15 mouse cellular contexts compared by ENCODE assay signal in the genomic region with DNA sequence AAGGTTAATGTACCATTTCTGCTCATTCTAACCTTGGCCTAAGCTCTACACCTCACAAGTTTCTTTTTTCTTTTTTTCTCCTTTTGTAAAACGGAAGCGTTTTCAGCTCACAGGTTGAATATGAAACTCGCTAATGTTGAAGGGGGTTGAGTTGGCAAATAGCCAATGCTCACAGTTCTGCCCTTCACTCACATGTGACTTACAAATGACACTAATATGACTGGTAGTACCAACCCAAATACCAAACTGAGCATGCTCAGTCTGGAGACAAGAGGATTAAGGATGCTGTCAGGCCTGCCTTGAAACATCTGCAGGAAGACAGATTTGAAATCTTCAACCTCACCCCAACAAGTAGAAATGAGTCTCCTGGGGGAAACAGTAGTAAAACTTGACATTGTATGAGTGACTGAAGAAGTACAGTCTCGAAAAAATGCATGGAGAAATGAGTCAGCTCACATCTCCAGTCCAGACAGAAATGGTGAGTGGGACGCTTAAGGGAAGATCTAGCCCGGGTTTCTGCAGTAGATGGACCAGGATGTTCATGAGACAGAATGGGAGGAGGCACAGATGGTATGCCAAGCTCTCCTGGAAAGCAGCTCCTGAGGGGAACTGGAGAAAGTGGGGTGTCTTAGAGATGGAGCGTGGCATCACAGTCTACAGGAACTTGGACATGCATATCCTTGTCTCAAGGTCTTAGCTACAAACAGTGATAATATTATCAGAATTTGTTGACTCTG.
DNase-seq lines count a peak whose midpoint lies in the region; ATAC-seq and TF ChIP-seq lines count a peak whose summit lies in the region.
"Had no signal": no experiment of that assay in that cellular context is flagged by ENCODE, and none has a peak within 500 bp of the region (broad histone marks: within the 10 kb centered on the region; RNA-seq: fewer than 3 reads in every experiment).

No protein-coding gene starts in this region.

- no peaks in the 10 kb centered on the region for H3K9me3 ChIP-seq in intestine, embryonic 15.5 days
- no peaks in the 10 kb centered on the region for H3K9me3 ChIP-seq in hindbrain, embryonic 13.5 days
- H3K9me3 ChIP-seq: embryonic facial prominence, embryonic 15.5 days; limb, embryonic 15.5 days had no signal

- WGBS in intestine, embryonic 15.5 days = 60% methylated on average over 7 of the region's 7 CpGs
- WGBS in small intestine, adult 2 months = 22% methylated on average over 7 of the region's 7 CpGs
- WGBS in hindbrain, embryonic 13.5 days = 83% methylated on average over 7 of the region's 7 CpGs

- peaks cover 32% of the 10 kb centered on the region for H3K4me1 ChIP-seq in intestine, embryonic 15.5 days (replicated peaks)
- H3K4me1 ChIP-seq in small intestine, adult 2 months (ENCODE audit: control insufficient read depth, insufficient read depth, insufficient read length, low read length) = peaks cover 47% of the 10 kb centered on the region
- peaks cover 22% of the 10 kb centered on the region for H3K4me1 ChIP-seq in hindbrain, embryonic 13.5 days (replicated peaks)

- H3K27ac ChIP-seq in intestine, embryonic 15.5 days = peak overlapping the region; percentile 55
- peak overlapping the region; percentile 66 for H3K27ac ChIP-seq in small intestine, adult 2 months (ENCODE audit: insufficient read depth, low read depth, low read length)
- no peak overlapping the region for H3K27ac ChIP-seq in hindbrain, embryonic 13.5 days
- H3K27ac ChIP-seq: hindbrain, embryonic 14.5 days; left cerebral cortex, adult 2 months; limb, embryonic 15.5 days had no signal

- no peak for ATAC-seq in intestine, embryonic 15.5 days
- no peak for ATAC-seq in hindbrain, embryonic 13.5 days (ENCODE audit: low FRiP score)

- H3K4me3 ChIP-seq in intestine, embryonic 15.5 days (replicated peaks) = no peak overlapping the region
- H3K4me3 ChIP-seq in small intestine, adult 2 months (ENCODE audit: low read depth, low read length) = no peak overlapping the region
- H3K4me3 ChIP-seq in hindbrain, embryonic 13.5 days = no peak overlapping the region
- H3K4me3 ChIP-seq: embryonic facial prominence, embryonic 15.5 days; left cerebral cortex, adult 2 months; limb, embryonic 15.5 days had no signal

- H3K36me3 ChIP-seq in intestine, embryonic 15.5 days = no peaks in the 10 kb centered on the region
- no peaks in the 10 kb centered on the region for H3K36me3 ChIP-seq in small intestine, adult 2 months (ENCODE audit: control insufficient read depth, insufficient read depth, low read length)
- no peaks in the 10 kb centered on the region for H3K36me3 ChIP-seq in hindbrain, embryonic 13.5 days
- H3K36me3 ChIP-seq: embryonic facial prominence, embryonic 15.5 days; limb, embryonic 15.5 days had no signal

- H3K4me2 ChIP-seq in intestine, embryonic 15.5 days (replicated peaks) = peak overlapping the region; percentile 0; the same call in 1 of the 2 replicates
- no peak overlapping the region for H3K4me2 ChIP-seq in hindbrain, embryonic 13.5 days
- H3K4me2 ChIP-seq: embryonic facial prominence, embryonic 15.5 days; hindbrain, embryonic 14.5 days; limb, embryonic 15.5 days had no signal

- no peaks in the 10 kb centered on the region for H3K27me3 ChIP-seq in intestine, embryonic 15.5 days (replicated peaks)
- no peaks in the 10 kb centered on the region for H3K27me3 ChIP-seq in small intestine, adult 2 months (ENCODE audit: control insufficient read depth, insufficient read depth, low read length)
- H3K27me3 ChIP-seq in hindbrain, embryonic 13.5 days = peaks cover 14% of the 10 kb centered on the region
- H3K27me3 ChIP-seq: embryonic facial prominence, embryonic 15.5 days; limb, embryonic 15.5 days had no signal

- no peak overlapping the region for H3K9ac ChIP-seq in intestine, embryonic 15.5 days
- H3K9ac ChIP-seq in hindbrain, embryonic 13.5 days = no peak overlapping the region
- H3K9ac ChIP-seq: embryonic facial prominence, embryonic 15.5 days; forebrain, postnatal 0 days; hindbrain, embryonic 14.5 days; limb, embryonic 15.5 days had no signal

- intact Hi-C loops in left cerebral cortex, postnatal 36 days (cut with DNase I) = loop anchor here (2.0 to 5.0 kb wide), 2 partner anchors 123 to 178 kb away; no protein-coding TSS in a partner anchor
- intact Hi-C loops in left cerebral cortex, postnatal 4 days (cut with DNase I) = no loop called here

- TF ChIP-seq POLR2A in small intestine, adult 2 months (IDR thresholded peaks at IDR 0.05; ENCODE audit: low read depth, low read length) = no peak

- TF ChIP-seq CTCF in small intestine, adult 2 months (IDR thresholded peaks at IDR 0.05; ENCODE audit: extremely low read depth, insufficient read length, insufficient replicate concordance, low read depth, low read length) = no peak

- peak; percentile 23 to 34 for DNase-seq in left cerebral cortex, postnatal 36 days (ENCODE audit: low spot score in 2 of 2)
- no peak for DNase-seq in left cerebral cortex, postnatal 4 days
- DNase-seq in CD4-positive, CD25-positive, alpha-beta regulatory T cell, adult 2 months (ENCODE audit: low read depth, low spot score) = peak; percentile 53
- DNase-seq in thymus, postnatal 4 days = no peak
- DNase-seq: heart, adult 11 months; right cerebral cortex, postnatal 25 days; thymus, postnatal 25 days had no signal

Comparison
In these comparisons a context has a peak if more than half of its experiments do, and no peak if none do; other contexts are left out.
1. DNase-seq: peak in left cerebral cortex, postnatal 36 days (2 of 2) and CD4-positive, CD25-positive, alpha-beta regulatory T cell, adult 2 months (single experiment); none in left cerebral cortex, postnatal 4 days (single experiment) and thymus, postnatal 4 days (single experiment).